19 mouse cellular contexts compared by ENCODE assay signal in the genomic region with DNA sequence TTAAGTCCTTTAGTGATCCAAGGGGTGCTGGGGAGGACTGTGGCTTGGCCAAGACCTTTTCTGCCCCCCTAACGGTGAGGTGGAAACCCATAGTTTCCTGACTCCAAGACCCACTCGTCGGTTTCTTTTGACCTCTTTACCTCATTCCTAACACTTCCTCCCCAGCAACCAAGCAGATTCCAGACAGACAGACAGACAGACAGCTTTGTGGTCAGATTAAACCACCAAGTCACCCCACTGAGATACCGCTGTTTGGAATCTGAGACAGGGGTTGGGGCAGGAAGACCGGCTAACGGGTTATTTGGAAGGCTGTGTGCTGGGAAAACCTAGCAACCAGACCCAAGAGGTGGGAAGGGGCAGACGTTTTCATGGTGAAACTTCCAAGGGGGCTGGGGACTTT. TPM values are rescaled to one million over a fixed set of nuclear protein-coding genes. Genes with fewer than 3 reads are reported as not detected.
DNase-seq lines count a peak whose midpoint lies in the region; ATAC-seq and TF ChIP-seq lines count a peak whose summit lies in the region.
"Had no signal": no experiment of that assay in that cellular context is flagged by ENCODE, and none has a peak within 500 bp of the region (broad histone marks: within the 10 kb centered on the region; RNA-seq: fewer than 3 reads in every experiment).

No protein-coding gene starts in this region.

- ATAC-seq in liver, embryonic 14.5 days (ENCODE audit: insufficient read depth): no peak
- no peak for ATAC-seq in kidney, embryonic 15.5 days (replicated peaks; ENCODE audit: low FRiP score)

- H3K4me3 ChIP-seq in heart, embryonic 10.5 days: peak overlapping the region; percentile 27; the same call in 1 of the 2 replicates
- H3K4me3 ChIP-seq in liver, embryonic 14.5 days (ENCODE audit: insufficient read depth in 1 of 2, low read depth in 2 of 2, low read length in 2 of 2): peak overlapping the region; percentile 64 to 83
- H3K4me3 ChIP-seq in kidney, embryonic 15.5 days (replicated peaks): no peak overlapping the region
- H3K4me3 ChIP-seq: forebrain, embryonic 12.5 days; heart, adult 2 months; midbrain, embryonic 13.5 days; neural tube, embryonic 12.5 days had no signal

- no peaks in the 10 kb centered on the region for H3K9me3 ChIP-seq in heart, embryonic 10.5 days
- no peaks in the 10 kb centered on the region for H3K9me3 ChIP-seq in liver, embryonic 14.5 days (ENCODE audit: control insufficient read depth, low read length)
- no peaks in the 10 kb centered on the region for H3K9me3 ChIP-seq in kidney, embryonic 15.5 days (replicated peaks)
- H3K9me3 ChIP-seq: forebrain, embryonic 12.5 days; hindbrain, embryonic 10.5 days; midbrain, embryonic 13.5 days; neural tube, embryonic 12.5 days had no signal

- intact Hi-C loops in heart, postnatal 36 days (cut with DNase I): no loop called here

- H3K27ac ChIP-seq in heart, embryonic 10.5 days: peak overlapping the region; percentile 53; the same call in 1 of the 2 replicates
- peak overlapping the region; percentile 85 for H3K27ac ChIP-seq in liver, embryonic 14.5 days
- no peak overlapping the region for H3K27ac ChIP-seq in kidney, embryonic 15.5 days
- H3K27ac ChIP-seq: forebrain, embryonic 12.5 days; heart, adult 2 months; kidney, postnatal 0 days; midbrain, embryonic 13.5 days; neural tube, embryonic 12.5 days had no signal

- peaks cover 55% of the 10 kb centered on the region for H3K27me3 ChIP-seq in heart, embryonic 10.5 days (ENCODE audit: insufficient read depth, poor library complexity, severe bottlenecking)
- no peaks in the 10 kb centered on the region for H3K27me3 ChIP-seq in liver, embryonic 14.5 days (ENCODE audit: control insufficient read depth, insufficient read depth, low read length)
- peaks cover 10% of the 10 kb centered on the region; the same call in 1 of the 2 replicates for H3K27me3 ChIP-seq in kidney, embryonic 15.5 days

- no peak for TF ChIP-seq EP300 in liver, embryonic 14.5 days (IDR thresholded peaks at IDR 0.05; ENCODE audit: low read depth)

- H3K36me3 ChIP-seq in heart, embryonic 10.5 days: no peaks in the 10 kb centered on the region
- peaks cover 16% of the 10 kb centered on the region for H3K36me3 ChIP-seq in liver, embryonic 14.5 days (replicated peaks; ENCODE audit: control insufficient read depth, insufficient read depth, low read depth)
- no peaks in the 10 kb centered on the region for H3K36me3 ChIP-seq in kidney, embryonic 15.5 days
- H3K36me3 ChIP-seq: forebrain, embryonic 12.5 days; hindbrain, embryonic 10.5 days; neural tube, embryonic 12.5 days had no signal

- DNase-seq in heart, embryonic 10.5 days (ENCODE audit: low spot score): peak; percentile 69
- DNase-seq in heart, postnatal 36 days: no peak
- peak; percentile 89 for DNase-seq in 416B (ENCODE audit: low read depth)
- peak; percentile 27 for DNase-seq in c-Kit-positive CD71-positive TER-119-negative erythroid progenitor cells, embryonic 14.5 days (ENCODE audit: low read depth)
- no peak for DNase-seq in liver, embryonic 14.5 days (ENCODE audit: low read depth in 3 of 3, low spot score in 3 of 3)
- no peak for DNase-seq in adrenal gland, adult 2 months
- no peak for DNase-seq in cerebellum, postnatal 14 days
- DNase-seq: cerebellum, adult 18-20 months had no signal

- TF ChIP-seq CTCF in liver, embryonic 14.5 days (IDR thresholded peaks at IDR 0.05; ENCODE audit: low read depth): no peak

- H3K4me2 ChIP-seq in liver, embryonic 14.5 days (ENCODE audit: low read depth): peak overlapping the region; percentile 94
- H3K4me2 ChIP-seq in kidney, embryonic 15.5 days: no peak overlapping the region
- H3K4me2 ChIP-seq: forebrain, embryonic 12.5 days; midbrain, embryonic 13.5 days; neural tube, embryonic 12.5 days had no signal

- H3K4me1 ChIP-seq in heart, embryonic 10.5 days: peaks cover 17% of the 10 kb centered on the region
- H3K4me1 ChIP-seq in liver, embryonic 14.5 days (replicated peaks; ENCODE audit: control insufficient read depth in 2 of 2, insufficient read depth in 2 of 2, low read length in 1 of 2): peaks cover 16 to 39% of the 10 kb centered on the region in 2 experiments
- peaks cover 8% of the 10 kb centered on the region for H3K4me1 ChIP-seq in kidney, embryonic 15.5 days
- H3K4me1 ChIP-seq: neural tube, embryonic 12.5 days had no signal

- WGBS in heart, embryonic 10.5 days: 40% methylated on average over 7 of the region's 7 CpGs
- 3% methylated on average over 7 of the region's 7 CpGs for WGBS in liver, embryonic 14.5 days (ENCODE audit: insufficient replicate concordance)
- WGBS in kidney, embryonic 15.5 days: 50% methylated on average over 7 of the region's 7 CpGs

- peak overlapping the region; percentile 80 for H3K9ac ChIP-seq in liver, embryonic 14.5 days (replicated peaks)
- H3K9ac ChIP-seq in kidney, embryonic 15.5 days: no peak overlapping the region
- H3K9ac ChIP-seq: forebrain, embryonic 12.5 days; midbrain, embryonic 13.5 days; neural tube, embryonic 12.5 days had no signal

RNA-seq across cellular contexts. Expression of gene Tfr2, which starts 0.5 kb away (rescaled TPM):
- polyA plus RNA-seq in heart, embryonic 10.5 days (2016; fragmentation: Nextera tagmentation; extraction: Ambion mirVana): 4.0 and 4.9 TPM in 2 replicates
- not detected for total RNA-seq in heart, postnatal 36 days (2021)
- 45.7 and 49.5 TPM in 2 replicates for polyA plus RNA-seq in liver, embryonic 14.5 days (2012; rRNA removed)
- polyA plus RNA-seq in liver, embryonic 14.5 days (2014; fragmentation: Nextera tagmentation; extraction: Ambion mirVana): 37.6 and 41.1 TPM in 2 replicates
- total RNA-seq in adrenal gland, adult 2 months (2021): 1 to 10 TPM; 1.1 to 1.9 TPM
- polyA plus RNA-seq in adrenal gland, adult 2 months (2012; rRNA removed): 1.9 and 2.4 TPM in 2 replicates
- 0.42 and 0.99 TPM in 2 replicates for polyA plus RNA-seq in kidney, embryonic 15.5 days (2015; fragmentation: Nextera tagmentation; extraction: Ambion mirVana)

RNA-seq across cellular contexts. Expression of gene Actl6b, which starts 16.9 kb away (rescaled TPM):
- polyA plus RNA-seq in heart, embryonic 10.5 days (2016; fragmentation: Nextera tagmentation; extraction: Ambion mirVana): 0.07 TPM in 1 of 2 replicates, not detected in the other
- not detected for total RNA-seq in heart, postnatal 36 days (2021)
- polyA plus RNA-seq in liver, embryonic 14.5 days (2012; rRNA removed): 0.15 TPM in 1 of 2 replicates, not detected in the other
- not detected in 2 replicates for polyA plus RNA-seq in liver, embryonic 14.5 days (2014; fragmentation: Nextera tagmentation; extraction: Ambion mirVana)
- total RNA-seq in adrenal gland, adult 2 months (2021): 1 to 10 TPM; 2.8 to 5.2 TPM
- polyA plus RNA-seq in adrenal gland, adult 2 months (2012; rRNA removed): 6.0 and 10.0 TPM in 2 replicates
- 0.40 and 1.8 TPM in 2 replicates for polyA plus RNA-seq in kidney, embryonic 15.5 days (2015; fragmentation: Nextera tagmentation; extraction: Ambion mirVana)
- total RNA-seq: gastrocnemius, adult 18-20 months; heart, adult 2 months had no signal
- polyA plus RNA-seq: C2C12; heart, adult 2 months; kidney, postnatal 0 days had no signal

RNA-seq across cellular contexts. Expression of gene Mospd3, which starts 30.7 kb away (rescaled TPM):
- 14.3 and 16.0 TPM in 2 replicates for polyA plus RNA-seq in heart, embryonic 10.5 days (2016; fragmentation: Nextera tagmentation; extraction: Ambion mirVana)
- total RNA-seq in heart, postnatal 36 days (2021): 10 to 100 TPM; 16.5 to 16.8 TPM
- 34.9 and 45.5 TPM in 2 replicates for polyA plus RNA-seq in liver, embryonic 14.5 days (2012; rRNA removed)
- 33.8 and 38.4 TPM in 2 replicates for polyA plus RNA-seq in liver, embryonic 14.5 days (2014; fragmentation: Nextera tagmentation; extraction: Ambion mirVana)
- total RNA-seq in adrenal gland, adult 2 months (2021): 10 to 100 TPM; 45.4 to 54.1 TPM
- polyA plus RNA-seq in adrenal gland, adult 2 months (2012; rRNA removed): 211 TPM in 2 replicates
- 26.6 and 30.2 TPM in 2 replicates for polyA plus RNA-seq in kidney, embryonic 15.5 days (2015; fragmentation: Nextera tagmentation; extraction: Ambion mirVana)

RNA-seq across cellular contexts. Expression of gene Gnb2, which starts 36.9 kb away (rescaled TPM):
- 287 and 294 TPM in 2 replicates for polyA plus RNA-seq in heart, embryonic 10.5 days (2016; fragmentation: Nextera tagmentation; extraction: Ambion mirVana)
- 100 to 1,000 TPM; 245 to 248 TPM for total RNA-seq in heart, postnatal 36 days (2021)
- polyA plus RNA-seq in liver, embryonic 14.5 days (2012; rRNA removed): 211 and 215 TPM in 2 replicates
- 151 and 157 TPM in 2 replicates for polyA plus RNA-seq in liver, embryonic 14.5 days (2014; fragmentation: Nextera tagmentation; extraction: Ambion mirVana)
- 100 to 1,000 TPM; 553 to 611 TPM for total RNA-seq in adrenal gland, adult 2 months (2021)
- 1,578 and 1,712 TPM in 2 replicates for polyA plus RNA-seq in adrenal gland, adult 2 months (2012; rRNA removed)
- polyA plus RNA-seq in kidney, embryonic 15.5 days (2015; fragmentation: Nextera tagmentation; extraction: Ambion mirVana): 337 and 348 TPM in 2 replicates

RNA-seq across cellular contexts. Expression of gene Epo, which starts 37.1 kb away (rescaled TPM):
- 0.28 and 2.3 TPM in 2 replicates for polyA plus RNA-seq in heart, embryonic 10.5 days (2016; fragmentation: Nextera tagmentation; extraction: Ambion mirVana)
- not detected for total RNA-seq in heart, postnatal 36 days (2021)
- 0.40 and 0.47 TPM in 2 replicates for polyA plus RNA-seq in liver, embryonic 14.5 days (2012; rRNA removed)
- 0.62 and 0.85 TPM in 2 replicates for polyA plus RNA-seq in liver, embryonic 14.5 days (2014; fragmentation: Nextera tagmentation; extraction: Ambion mirVana)
- total RNA-seq in adrenal gland, adult 2 months (2021): not detected
- not detected in 2 replicates for polyA plus RNA-seq in adrenal gland, adult 2 months (2012; rRNA removed)
- 0.45 TPM in 1 of 2 replicates, not detected in the other for polyA plus RNA-seq in kidney, embryonic 15.5 days (2015; fragmentation: Nextera tagmentation; extraction: Ambion mirVana)
- total RNA-seq: gastrocnemius, adult 18-20 months; heart, adult 2 months; layer of hippocampus, adult 8-10 months; left cerebral cortex, postnatal 10 days had no signal
- polyA plus RNA-seq: C2C12; heart, adult 2 months; kidney, postnatal 0 days; midbrain, embryonic 13.5 days; neural tube, embryonic 12.5 days had no signal

Comparison
In these comparisons a context has a peak if more than half of its experiments do, and no peak if none do; other contexts are left out.
1. DNase-seq: peak in heart, embryonic 10.5 days (single experiment), 416B (single experiment) and c-Kit-positive CD71-positive TER-119-negative erythroid progenitor cells, embryonic 14.5 days (single experiment); none in heart, postnatal 36 days (0 of 2), liver, embryonic 14.5 days (0 of 3), adrenal gland, adult 2 months (single experiment) and cerebellum, postnatal 14 days (0 of 2).